Mouse (Mus musculus) cerebellum, adult 11 months (tissue): ENCODE measurements at regions not wholly inside any gene's neighbourhood (a gene's known extent, or its start where the extent isn't known, plus 50 kb on each side); places are given as distances from the start of the nearest gene placed in this dataset.

Experiments
- DNase-seq: peaks from one replicate; pipeline ENCODE4 v3.0.0; 2022

- no peak for DNase-seq
Measured at GRCm38 (mm10) chr12:16012081-16012480, 195.4 kb upstream of the Trib2 start.

- no peak for DNase-seq
Measured at GRCm38 (mm10) chr12:16009822-16010620, 193.3 kb upstream of the Trib2 start.

- DNase-seq = no peak
Measured at GRCm38 (mm10) chr12:16008763-16009515, 192.2 kb upstream of the Trib2 start.

- no peak for DNase-seq
Measured at GRCm38 (mm10) chr12:16008261-16008660, 191.5 kb upstream of the Trib2 start.

GRCm38 (mm10) chr12:16006688-16007087 is 190.0 kb upstream of the Trib2 start:
- no peak for DNase-seq

GRCm38 (mm10) chr12:16006286-16006685 is 189.6 kb upstream of the Trib2 start:
- DNase-seq = no peak

GRCm38 (mm10) chr12:16001811-16002210 is 185.1 kb upstream of the Trib2 start:
- no peak for DNase-seq

GRCm38 (mm10) chr12:16001225-16001624 is 184.5 kb upstream of the Trib2 start:
- DNase-seq = no peak

GRCm38 (mm10) chr12:15998331-15998730 is 181.6 kb upstream of the Trib2 start:
- DNase-seq = no peak

- DNase-seq = no peak
Measured at GRCm38 (mm10) chr12:15993866-15994265, 177.1 kb upstream of the Trib2 start.

- DNase-seq = no peak
Measured at GRCm38 (mm10) chr12:15986351-15986750, 169.6 kb upstream of the Trib2 start.

- no peak for DNase-seq
Measured at GRCm38 (mm10) chr12:15985649-15986048, 168.9 kb upstream of the Trib2 start.

- no peak for DNase-seq
Measured at GRCm38 (mm10) chr12:15983591-15984300, 167.0 kb upstream of the Trib2 start.

- DNase-seq = no peak
Measured at GRCm38 (mm10) chr12:15981741-15982140, 165.0 kb upstream of the Trib2 start.

GRCm38 (mm10) chr12:15979233-15979632 is 162.5 kb upstream of the Trib2 start:
- no peak for DNase-seq

- DNase-seq = no peak
Measured at GRCm38 (mm10) chr12:15971786-15972185, 155.1 kb upstream of the Trib2 start.

GRCm38 (mm10) chr12:15970262-15970661 is 153.5 kb upstream of the Trib2 start:
- DNase-seq = no peak

GRCm38 (mm10) chr12:15967550-15968102 is 150.9 kb upstream of the Trib2 start:
- DNase-seq = no peak

GRCm38 (mm10) chr12:15966631-15967030 is 149.9 kb upstream of the Trib2 start:
- DNase-seq = no peak

GRCm38 (mm10) chr12:15965921-15966320 is 149.2 kb upstream of the Trib2 start:
- DNase-seq = no peak

GRCm38 (mm10) chr12:15964073-15964472 is 147.4 kb upstream of the Trib2 start:
- no peak for DNase-seq

- no peak for DNase-seq
Measured at GRCm38 (mm10) chr12:15961834-15962233, 145.1 kb upstream of the Trib2 start.
